Mouse (Mus musculus) forebrain, embryonic 13.5 days (tissue): ENCODE measurements around the gene Mgat5. TPM values are rescaled to one million over a fixed set of nuclear protein-coding genes. Genes with fewer than 3 reads are reported as not detected.
A peak's percentile ranks its signal among the peaks of the same experiment; 100 is the strongest.

Experiments used
- ATAC-seq: fragments of 200-750 bp; cut with Nextera tagmentation; 2 replicates; pipeline ENCODE4 v1.8.0; 2017
- H3K27ac ChIP-seq: fragments of 300-500 bp; sonication (generic); 2 replicates; pipeline ENCODE4 v1.5.1; 2015; ENCODE audit warnings: inconsistent platforms, mild to moderate bottlenecking, moderate library complexity
- H3K27me3 ChIP-seq: fragments of 300-500 bp; sonication (generic); 2 replicates; pipeline ENCODE4 v1.6.1; 2015; ENCODE audit warnings: mild to moderate bottlenecking, inconsistent platforms
- H3K36me3 ChIP-seq: fragments of 300-500 bp; sonication (generic); 2 replicates; pipeline ENCODE4 v1.6.1; 2015; ENCODE audit warnings: mild to moderate bottlenecking, inconsistent platforms; ENCODE audit not compliant: poor library complexity, severe bottlenecking
- H3K4me1 ChIP-seq: fragments of 300-500 bp; sonication (generic); 2 replicates; pipeline ENCODE4 v1.6.1; 2015; ENCODE audit warnings: inconsistent platforms
- H3K4me2 ChIP-seq: fragments of 300-500 bp; sonication (generic); 2 replicates; pipeline ENCODE4 v1.6.1; 2015; ENCODE audit warnings: inconsistent platforms, mild to moderate bottlenecking, moderate library complexity
- H3K4me3 ChIP-seq: fragments of 300-500 bp; sonication (generic); 2 replicates; pipeline ENCODE4 v1.5.1; 2015; ENCODE audit warnings: mild to moderate bottlenecking, inconsistent platforms
- H3K9ac ChIP-seq: fragments of 300-500 bp; sonication (generic); 2 replicates; pipeline ENCODE4 v1.6.1; 2015; ENCODE audit warnings: mild to moderate bottlenecking, inconsistent platforms
- H3K9me3 ChIP-seq: fragments of 300-500 bp; sonication (generic); replicated peaks from 2 replicates; pipeline ENCODE4 v1.6.1; 2016; ENCODE audit warnings: inconsistent platforms
- WGBS: fragments of 180-500 bp; shearing (Covaris S2); methylation state at CpG from one replicate; pipeline ENCODE4 v1.1.7; 2015; 5-methylcytosine and 5-hydroxymethylcytosine counted together
- polyA plus RNA-seq: library from polyadenylated mRNA; unstranded; fragments of >200 nt; fragmentation: Nextera tagmentation; extraction: Ambion mirVana; gene quantifications from 2 replicates; pipeline ENCODE4 v1.2.1, GENCODE M21; 2015

Gene Mgat5
- polyA plus RNA-seq, 1 experiment from 2014 or later = 8.9 TPM

- peak overlapping the region; percentile 49 for H3K27ac ChIP-seq
- peak; percentile 77 for ATAC-seq
- H3K4me1 ChIP-seq = peaks cover 25% of the 10 kb centered on the region
- H3K9me3 ChIP-seq = no peaks in the 10 kb centered on the region
- H3K4me3 ChIP-seq = no peak overlapping the region
- 21% methylated on average over 2 of the region's 2 CpGs for WGBS
- H3K27me3 ChIP-seq = no peaks in the 10 kb centered on the region
- H3K4me2 ChIP-seq = no peak overlapping the region
- H3K9ac ChIP-seq = no peak overlapping the region
- peaks cover 15% of the 10 kb centered on the region for H3K36me3 ChIP-seq
These were observed 204.2 kb downstream of the Mgat5 start for GRCm38 (mm10) chr1:127408957-127409423.

DNA sequence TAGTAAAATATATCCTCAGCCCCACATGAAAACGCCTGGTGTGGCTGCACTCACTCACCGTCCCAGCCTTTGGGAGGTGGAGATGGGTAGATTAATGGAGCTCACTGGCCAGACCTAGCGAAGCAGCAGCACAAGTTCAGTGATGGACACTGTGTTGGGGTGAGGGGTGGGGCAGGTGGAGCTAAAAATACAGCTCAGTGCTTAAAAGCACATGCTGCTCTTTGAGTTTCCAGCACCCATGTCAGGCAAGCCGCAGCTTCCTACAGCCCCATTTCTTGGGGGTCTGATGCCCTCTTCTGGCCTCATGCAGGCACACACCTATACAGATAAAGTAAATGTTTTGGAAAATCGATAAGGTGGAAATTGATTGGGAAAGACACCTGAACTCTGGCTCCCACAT, 204.7 kb downstream of the Mgat5 start:
- H3K4me2 ChIP-seq = no peak overlapping the region
- H3K4me3 ChIP-seq = no peak overlapping the region
- H3K9ac ChIP-seq = no peak overlapping the region
- peak; percentile 55 for ATAC-seq
- 0 out of 2 replicates have a peak overlapping the region, but pooled peaks have one; percentile 49 for H3K27ac ChIP-seq
- H3K36me3 ChIP-seq = peaks cover 15% of the 10 kb centered on the region
- no peaks in the 10 kb centered on the region for H3K9me3 ChIP-seq
- 37% methylated on average over 5 of the region's 5 CpGs for WGBS
- H3K4me1 ChIP-seq = peaks cover 30% of the 10 kb centered on the region
- H3K27me3 ChIP-seq = no peaks in the 10 kb centered on the region

DNA sequence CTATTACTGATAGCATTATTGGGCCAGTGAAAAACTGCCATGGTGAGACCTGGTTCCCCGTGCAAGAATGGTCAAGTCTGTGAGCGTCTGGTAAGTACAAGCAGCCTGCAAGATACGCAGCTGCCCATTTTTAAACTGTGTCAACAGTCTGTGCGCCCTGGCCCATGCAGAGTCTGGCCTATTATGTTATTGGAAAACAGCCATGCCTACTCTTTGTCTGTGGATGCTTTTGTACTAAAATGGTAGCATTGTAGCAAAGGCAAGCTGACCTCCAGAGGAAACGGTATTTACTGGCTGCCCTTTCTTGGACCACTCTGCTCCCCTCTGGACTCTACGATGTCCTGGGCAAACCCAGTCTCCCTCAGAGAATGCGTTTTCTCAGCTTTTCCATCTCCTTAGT, 209.7 kb downstream of the Mgat5 start:
- Histone ChIP-seq H3K4me3 (no peak overlapping the region), H3K36me3 (peaks cover 33% of the 10 kb centered on the region), H3K9me3 (0 out of 2 replicates have a peak, but pooled peaks cover 6% of the 10 kb centered on the region), H3K4me1 (peaks cover 26% of the 10 kb centered on the region), H3K27ac (peak overlapping the region; percentile 1), H3K27me3 (no peaks in the 10 kb centered on the region), H3K4me2 (no peak overlapping the region), H3K9ac (no peak overlapping the region)
- ATAC-seq = peak; percentile 66
- 32% methylated on average over 7 of the region's 7 CpGs for WGBS

DNA sequence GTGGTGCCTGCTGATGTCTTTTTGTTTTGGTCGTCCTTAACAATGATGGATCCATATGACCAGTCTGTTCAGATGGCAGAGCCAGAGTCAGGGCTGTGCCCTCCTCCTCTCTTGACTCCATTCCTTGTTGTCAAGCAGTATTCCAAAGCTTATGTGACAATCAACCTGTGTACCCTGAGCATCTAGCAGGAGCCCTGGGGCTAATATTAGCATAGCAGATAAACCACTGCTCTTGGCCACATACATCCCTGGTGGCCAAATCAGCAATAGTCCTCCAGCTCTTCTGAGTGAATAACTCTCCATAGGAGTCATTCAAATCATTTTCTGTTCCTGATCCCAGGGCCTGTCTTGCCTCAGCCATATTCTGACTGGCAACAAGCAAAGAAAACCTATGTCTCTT, 211.1 kb downstream of the Mgat5 start:
- H3K27me3 ChIP-seq = no peaks in the 10 kb centered on the region
- no peak overlapping the region for H3K4me2 ChIP-seq
- 91% methylated on average over 1 of the region's 1 CpGs for WGBS
- H3K9me3 ChIP-seq = 0 out of 2 replicates have a peak, but pooled peaks cover 6% of the 10 kb centered on the region
- ATAC-seq = no peak
- H3K4me1 ChIP-seq = peaks cover 36% of the 10 kb centered on the region
- no peak overlapping the region for H3K27ac ChIP-seq
- no peak overlapping the region for H3K4me3 ChIP-seq
- no peak overlapping the region for H3K9ac ChIP-seq
- peaks cover 33% of the 10 kb centered on the region for H3K36me3 ChIP-seq

DNA sequence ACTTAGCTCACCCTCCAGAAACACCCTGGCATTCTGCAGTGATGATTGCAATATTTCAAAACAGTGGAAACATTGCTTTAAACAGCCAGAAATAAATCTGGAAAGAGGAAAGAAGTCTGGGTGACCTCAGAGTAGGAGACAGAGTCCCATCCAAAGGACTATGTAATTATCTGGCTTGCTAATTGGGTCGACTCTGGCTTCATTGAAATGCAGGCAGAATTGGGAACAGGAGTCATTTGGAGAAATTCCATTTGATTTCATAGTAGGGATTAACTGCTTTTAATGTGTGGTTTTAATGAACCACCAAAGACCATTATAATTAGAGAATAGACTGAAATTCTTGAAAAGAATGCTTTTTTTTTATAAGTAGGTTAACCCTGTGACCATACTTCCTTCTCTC, 212.2 kb downstream of the Mgat5 start:
- no peak overlapping the region for H3K9ac ChIP-seq
- H3K4me3 ChIP-seq = no peak overlapping the region
- H3K9me3 ChIP-seq = 0 out of 2 replicates have a peak, but pooled peaks cover 6% of the 10 kb centered on the region
- H3K4me1 ChIP-seq = peaks cover 42% of the 10 kb centered on the region
- peaks cover 34% of the 10 kb centered on the region for H3K36me3 ChIP-seq
- H3K4me2 ChIP-seq = no peak overlapping the region
- H3K27ac ChIP-seq = no peak overlapping the region
- WGBS = 37% methylated on average over 1 of the region's 1 CpGs
- no peak for ATAC-seq
- H3K27me3 ChIP-seq = no peaks in the 10 kb centered on the region

DNA sequence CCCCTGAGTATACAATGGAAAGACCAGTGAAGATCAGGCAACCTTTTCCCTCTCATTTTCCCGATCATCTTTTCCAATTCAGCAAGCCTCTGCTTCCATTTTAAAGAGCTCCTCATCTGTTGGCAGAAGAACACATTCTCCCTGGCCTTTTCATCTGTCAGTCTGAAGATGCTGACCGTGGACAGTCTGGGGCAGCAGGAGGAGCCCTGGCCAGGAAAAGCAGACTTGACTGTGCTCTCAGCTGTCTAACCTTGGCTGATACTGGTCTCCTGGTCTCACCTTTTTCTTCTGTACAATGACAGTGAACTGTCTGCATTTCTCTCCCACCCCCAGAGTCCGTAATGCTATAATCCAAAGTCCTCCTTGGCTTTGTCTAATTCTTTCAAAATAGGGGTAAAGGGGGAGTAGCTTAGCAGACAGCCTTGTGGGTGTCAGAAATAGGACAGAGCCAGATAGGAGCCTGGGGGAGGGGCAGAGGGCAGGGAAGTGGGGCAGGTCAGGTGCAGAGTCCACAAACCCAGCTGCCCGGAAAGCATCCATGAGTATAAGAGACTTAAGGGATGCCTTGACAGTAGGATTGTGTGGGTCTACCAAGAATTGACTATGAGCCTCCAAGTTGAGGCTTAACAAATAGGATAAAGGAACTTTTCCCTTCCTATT, 214.2 kb downstream of the Mgat5 start:
- WGBS = 65% methylated on average over 4 of the region's 4 CpGs

DNA sequence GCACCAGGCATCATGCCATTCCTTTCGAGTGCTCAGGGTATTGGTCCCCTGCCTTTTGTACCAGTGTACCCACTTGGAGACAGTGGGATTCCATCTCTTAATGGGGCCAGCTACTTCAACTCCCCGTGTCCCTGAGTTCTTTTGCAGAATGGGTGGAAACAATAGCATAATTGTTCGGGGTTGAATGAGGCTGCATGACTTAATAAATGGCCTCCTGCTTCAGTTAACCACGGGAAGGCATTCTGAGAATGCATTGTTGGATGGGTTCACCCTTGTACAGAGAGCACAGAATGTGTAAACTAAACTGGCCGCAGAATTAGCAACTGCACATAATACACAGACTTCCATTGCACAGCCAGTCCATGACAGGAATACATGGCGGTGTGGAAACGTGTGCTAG, 214.8 kb downstream of the Mgat5 start:
- no peak for ATAC-seq
- WGBS = 36% methylated on average over 7 of the region's 7 CpGs

More for the DNA sequence above, 214.2 kb downstream of the Mgat5 start:
- no peak overlapping the region for H3K9ac ChIP-seq
- no peak overlapping the region for H3K27ac ChIP-seq
- 0 out of 2 replicates have a peak, but pooled peaks cover 6% of the 10 kb centered on the region for H3K9me3 ChIP-seq
- H3K4me2 ChIP-seq = no peak overlapping the region
- H3K36me3 ChIP-seq = peaks cover 21% of the 10 kb centered on the region; the same call in 1 of the 2 replicates
- no peaks in the 10 kb centered on the region for H3K27me3 ChIP-seq
- H3K4me1 ChIP-seq = peaks cover 50% of the 10 kb centered on the region
- H3K4me3 ChIP-seq = no peak overlapping the region
- no peak for ATAC-seq

GRCm38 (mm10) chr1:127420383-127420782, 215.6 kb downstream of the Mgat5 start:
- Histone ChIP-seq H3K4me2 (no peak overlapping the region), H3K27ac (peak overlapping the region; percentile 49; the same call in 1 of the 2 replicates)

More for the DNA sequence above, 214.8 kb downstream of the Mgat5 start:
- Histone ChIP-seq H3K9me3 (0 out of 2 replicates have a peak, but pooled peaks cover 6% of the 10 kb centered on the region), H3K27me3 (no peaks in the 10 kb centered on the region), H3K4me3 (no peak overlapping the region), H3K4me2 (no peak overlapping the region), H3K9ac (no peak overlapping the region), H3K36me3 (peaks cover 21% of the 10 kb centered on the region; the same call in 1 of the 2 replicates), H3K4me1 (peaks cover 50% of the 10 kb centered on the region), H3K27ac (no peak overlapping the region)

GRCm38 (mm10) chr1:127420795-127421194, 216.0 kb downstream of the Mgat5 start:
- 0 out of 2 replicates have a peak, but pooled peaks cover 6% of the 10 kb centered on the region for H3K9me3 ChIP-seq
- H3K27ac ChIP-seq = peak overlapping the region; percentile 49
- peaks cover 18% of the 10 kb centered on the region; the same call in 1 of the 2 replicates for H3K36me3 ChIP-seq
- no peaks in the 10 kb centered on the region for H3K27me3 ChIP-seq
- WGBS = 75% methylated on average over 10 of the region's 15 CpGs
- ATAC-seq = peak; percentile 44
- peaks cover 57% of the 10 kb centered on the region for H3K4me1 ChIP-seq
- no peak overlapping the region for H3K9ac ChIP-seq
- H3K4me3 ChIP-seq = no peak overlapping the region
- no peak overlapping the region for H3K4me2 ChIP-seq

More at GRCm38 (mm10) chr1:127420383-127420782, 215.6 kb downstream of the Mgat5 start:
- peaks cover 54% of the 10 kb centered on the region for H3K4me1 ChIP-seq
- H3K36me3 ChIP-seq = peaks cover 19% of the 10 kb centered on the region; the same call in 1 of the 2 replicates
- 43% methylated on average over 13 of the region's 13 CpGs for WGBS
- ATAC-seq = peak; percentile 31; the same call in 1 of the 2 replicates
- H3K27me3 ChIP-seq = no peaks in the 10 kb centered on the region
- no peak overlapping the region for H3K4me3 ChIP-seq
- H3K9ac ChIP-seq = no peak overlapping the region
- 0 out of 2 replicates have a peak, but pooled peaks cover 6% of the 10 kb centered on the region for H3K9me3 ChIP-seq

GRCm38 (mm10) chr1:127422565-127422964, 217.8 kb downstream of the Mgat5 start:
- WGBS = 72% methylated on average over 4 of the region's 4 CpGs
- H3K36me3 ChIP-seq = peaks cover 15% of the 10 kb centered on the region; the same call in 1 of the 2 replicates
- no peak overlapping the region for H3K27ac ChIP-seq
- no peak overlapping the region for H3K9ac ChIP-seq
- H3K9me3 ChIP-seq = 0 out of 2 replicates have a peak, but pooled peaks cover 5% of the 10 kb centered on the region
- peaks cover 61% of the 10 kb centered on the region for H3K4me1 ChIP-seq
- H3K4me2 ChIP-seq = no peak overlapping the region
- peak; percentile 67; the same call in 1 of the 2 replicates for ATAC-seq
- H3K4me3 ChIP-seq = no peak overlapping the region
- no peaks in the 10 kb centered on the region for H3K27me3 ChIP-seq

DNA sequence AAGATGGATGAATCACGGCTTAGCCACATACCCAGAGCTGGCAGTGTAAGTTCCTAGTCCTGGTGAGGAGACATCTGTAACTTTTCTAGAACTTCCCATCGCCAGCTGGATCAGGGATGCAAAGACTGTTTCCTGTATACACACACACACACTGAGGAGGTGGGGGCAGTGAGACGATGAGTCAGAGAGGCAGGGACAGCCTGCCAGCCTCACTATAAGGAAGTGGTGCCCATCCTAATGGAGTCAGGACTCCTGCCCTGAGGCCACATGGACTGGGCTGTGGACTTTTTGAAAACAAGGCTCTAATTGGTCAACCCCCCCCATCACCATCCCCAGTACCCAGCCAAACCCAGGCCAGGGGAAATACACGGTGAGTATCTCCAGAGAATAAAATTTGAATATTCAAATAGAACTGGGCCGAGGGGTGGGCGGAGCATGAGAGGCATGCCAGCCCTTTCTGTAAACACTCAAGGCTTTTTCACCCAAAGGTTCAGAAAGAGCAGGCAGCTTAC, 220.3 kb downstream of the Mgat5 start:
- no peak overlapping the region for H3K4me3 ChIP-seq
- H3K4me2 ChIP-seq = no peak overlapping the region
- WGBS = 47% methylated on average over 6 of the region's 6 CpGs
- H3K27ac ChIP-seq = no peak overlapping the region
- H3K27me3 ChIP-seq = no peaks in the 10 kb centered on the region
- no peaks in the 10 kb centered on the region for H3K9me3 ChIP-seq
- peaks cover 3% of the 10 kb centered on the region; the same call in 1 of the 2 replicates for H3K36me3 ChIP-seq
- no peak overlapping the region for H3K9ac ChIP-seq
- H3K4me1 ChIP-seq = peaks cover 49% of the 10 kb centered on the region
- ATAC-seq = peak; percentile 67

GRCm38 (mm10) chr1:127430290-127430689, 225.5 kb downstream of the Mgat5 start:
- 89% methylated on average over 7 of the region's 7 CpGs for WGBS
- Histone ChIP-seq H3K36me3 (no peaks in the 10 kb centered on the region), H3K4me2 (no peak overlapping the region), H3K9me3 (no peaks in the 10 kb centered on the region), H3K27me3 (no peaks in the 10 kb centered on the region), H3K4me3 (no peak overlapping the region), H3K4me1 (peaks cover 27% of the 10 kb centered on the region), H3K27ac (no peak overlapping the region), H3K9ac (no peak overlapping the region)
- no peak for ATAC-seq
